Mouse (Mus musculus): ENCODE data around the gene Ap1g2. TPM values are rescaled to one million over a fixed set of nuclear protein-coding genes. Genes with fewer than 3 reads are reported as not detected.

Ap1g2 gene
- polyA plus RNA-seq, 1 experiment from 2014 or later = 32.0 TPM

- DNase-seq (ENCODE audit: low spot score) = peak; percentile 41
These were observed 17.0 kb downstream of the Ap1g2 start for GRCm38 (mm10) chr14:55089199-55089947.

GRCm38 (mm10) chr14:55086009-55086514, 20.3 kb downstream of the Ap1g2 start:
- DNase-seq (ENCODE audit: low spot score) = no peak

- no peak for DNase-seq (ENCODE audit: low spot score)
These were observed 20.9 kb downstream of the Ap1g2 start for GRCm38 (mm10) chr14:55085324-55086008.

GRCm38 (mm10) chr14:55083481-55083880, 22.9 kb downstream of the Ap1g2 start:
- DNase-seq (ENCODE audit: low spot score) = no peak

- DNase-seq (ENCODE audit: low spot score) = no peak
These were observed 25.3 kb downstream of the Ap1g2 start for GRCm38 (mm10) chr14:55081105-55081504.

GRCm38 (mm10) chr14:55079214-55079970, 27.0 kb downstream of the Ap1g2 start:
- peak; percentile 83 for DNase-seq (ENCODE audit: low spot score)

GRCm38 (mm10) chr14:55078366-55078989, 27.9 kb downstream of the Ap1g2 start:
- DNase-seq (ENCODE audit: low spot score) = peak; percentile 7

GRCm38 (mm10) chr14:55077481-55078365, 28.7 kb downstream of the Ap1g2 start:
- no peak for DNase-seq (ENCODE audit: low spot score)

GRCm38 (mm10) chr14:55076956-55077355, 29.4 kb downstream of the Ap1g2 start:
- DNase-seq (ENCODE audit: low spot score) = no peak

- DNase-seq (ENCODE audit: low spot score) = no peak
These were observed 30.2 kb downstream of the Ap1g2 start for GRCm38 (mm10) chr14:55076224-55076623.

- no peak for DNase-seq (ENCODE audit: low spot score)
These were observed 32.0 kb downstream of the Ap1g2 start for GRCm38 (mm10) chr14:55074416-55074815.

GRCm38 (mm10) chr14:55071756-55072155, 34.6 kb downstream of the Ap1g2 start:
- no peak for DNase-seq (ENCODE audit: low spot score)

GRCm38 (mm10) chr14:55066042-55066441, 40.4 kb downstream of the Ap1g2 start:
- no peak for DNase-seq (ENCODE audit: low spot score)

- DNase-seq (ENCODE audit: low spot score) = no peak
These were observed 41.0 kb downstream of the Ap1g2 start for GRCm38 (mm10) chr14:55065391-55065790.

- DNase-seq (ENCODE audit: low spot score) = no peak
These were observed 41.7 kb downstream of the Ap1g2 start for GRCm38 (mm10) chr14:55064481-55065370.

- DNase-seq (ENCODE audit: low spot score) = no peak
These were observed 42.6 kb downstream of the Ap1g2 start for GRCm38 (mm10) chr14:55063581-55064381.

- no peak for DNase-seq (ENCODE audit: low spot score)
These were observed 43.3 kb downstream of the Ap1g2 start for GRCm38 (mm10) chr14:55063117-55063516.

- peak; percentile 28 for DNase-seq (ENCODE audit: low spot score)
These were observed 43.8 kb downstream of the Ap1g2 start for GRCm38 (mm10) chr14:55062626-55063025.
